In genomic region chr19:5566316-5566715, GRCm38 (mm10) we compare ENCODE assay signal across 11 mouse cellular contexts. TPM values are rescaled to one million over a fixed set of nuclear protein-coding genes. Genes with fewer than 3 reads are reported as not detected.
DNase-seq lines count a peak whose midpoint lies in the region; ATAC-seq and TF ChIP-seq lines count a peak whose summit lies in the region.
"Had no signal": no experiment of that assay in that cellular context is flagged by ENCODE, and none has a peak within 500 bp of the region (broad histone marks: within the 10 kb centered on the region; RNA-seq: fewer than 3 reads in every experiment).

No protein-coding gene starts in this region.

- TF ChIP-seq CTCF in testis, adult 2 months (IDR thresholded peaks at IDR 0.05; ENCODE audit: control insufficient read depth, insufficient read depth, insufficient replicate concordance, low read depth, low read length) = no peak

- peaks cover 29% of the 10 kb centered on the region for H3K4me1 ChIP-seq in testis, adult 2 months (ENCODE audit: control insufficient read depth, insufficient read depth, low read length)
- H3K4me1 ChIP-seq in stomach, embryonic 15.5 days = peaks cover 25% of the 10 kb centered on the region

- 68% methylated on average over 5 of the region's 5 CpGs for WGBS in stomach, embryonic 15.5 days

- no peak for TF ChIP-seq POLR2A in testis, adult 2 months (IDR thresholded peaks at IDR 0.05; ENCODE audit: control insufficient read depth, low read depth, low read length)

- H3K27me3 ChIP-seq in testis, adult 2 months (ENCODE audit: control insufficient read depth, insufficient read depth, low read length) = no peaks in the 10 kb centered on the region
- peaks cover 10% of the 10 kb centered on the region for H3K27me3 ChIP-seq in stomach, embryonic 15.5 days (replicated peaks)

- H3K4me2 ChIP-seq in stomach, embryonic 15.5 days = peak overlapping the region; percentile 99

- DNase-seq in cerebellum, adult 18-20 months = peak; percentile 6 to 8
- no peak for DNase-seq in cerebellum, adult 8-10 months
- no peak for DNase-seq in testis, postnatal 14 days (ENCODE audit: low spot score)
- peak; percentile 82 for DNase-seq in kidney, postnatal 14 days
- no peak for DNase-seq in ovary, postnatal 36 days (ENCODE audit: low spot score)
- no peak for DNase-seq in layer of hippocampus, adult 8-10 months (ENCODE audit: low spot score in 2 of 2)

- H3K4me3 ChIP-seq in testis, adult 2 months (ENCODE audit: control insufficient read depth, low read depth, low read length) = peak overlapping the region; percentile 96
- H3K4me3 ChIP-seq in stomach, embryonic 15.5 days (replicated peaks) = no peak overlapping the region; the same call in 1 of the 2 replicates

- no peak overlapping the region for H3K9ac ChIP-seq in stomach, embryonic 15.5 days

- H3K9me3 ChIP-seq in stomach, embryonic 15.5 days = no peaks in the 10 kb centered on the region

- no peaks in the 10 kb centered on the region for H3K36me3 ChIP-seq in testis, adult 2 months (ENCODE audit: control insufficient read depth, insufficient read depth, low read length)
- peaks cover 3% of the 10 kb centered on the region; the same call in 1 of the 2 replicates for H3K36me3 ChIP-seq in stomach, embryonic 15.5 days

- ATAC-seq in stomach, embryonic 15.5 days (ENCODE audit: insufficient read depth, low FRiP score, low read depth) = no peak

- H3K27ac ChIP-seq in testis, adult 2 months (ENCODE audit: control insufficient read depth, insufficient read depth, low read depth, low read length) = no peak overlapping the region; the same call in 1 of the 2 replicates
- H3K27ac ChIP-seq in stomach, embryonic 15.5 days = peak overlapping the region; percentile 97; the same call in 1 of the 2 replicates
- H3K27ac ChIP-seq: hindbrain, postnatal 0 days had no signal

RNA-seq across cellular contexts. Expression of gene Ap5b1, which starts 1.5 kb away (rescaled TPM):
- polyA plus RNA-seq in testis, adult 2 months (2012; rRNA removed) = 15.4 and 16.7 TPM in 2 replicates
- 7.1 and 8.3 TPM in 2 replicates for polyA plus RNA-seq in stomach, embryonic 15.5 days (2015; fragmentation: Nextera tagmentation; extraction: Ambion mirVana)
- total RNA-seq in layer of hippocampus, adult 8-10 months (2022) = 1 to 10 TPM; 5.8 to 8.7 (median 6.6) TPM

RNA-seq across cellular contexts. Expression of gene Ovol1, which starts 5.9 kb away (rescaled TPM):
- polyA plus RNA-seq in testis, adult 2 months (2012; rRNA removed) = 8.5 and 10.1 TPM in 2 replicates
- 14.6 and 17.8 TPM in 2 replicates for polyA plus RNA-seq in stomach, embryonic 15.5 days (2015; fragmentation: Nextera tagmentation; extraction: Ambion mirVana)
- total RNA-seq in layer of hippocampus, adult 8-10 months (2022) = not detected
- total RNA-seq: adrenal gland, adult 18-20 months; hindbrain, postnatal 0 days; liver, adult 2 months had no signal

RNA-seq across cellular contexts. Expression of gene Rnaseh2c, which starts 35.4 kb away (rescaled TPM):
- 27.3 and 36.7 TPM in 2 replicates for polyA plus RNA-seq in testis, adult 2 months (2012; rRNA removed)
- 124 and 144 TPM in 2 replicates for polyA plus RNA-seq in stomach, embryonic 15.5 days (2015; fragmentation: Nextera tagmentation; extraction: Ambion mirVana)
- total RNA-seq in layer of hippocampus, adult 8-10 months (2022) = 10 to 100 TPM; 58.8 to 96.9 (median 78.2) TPM

RNA-seq across cellular contexts. Expression of gene Kat5, which starts 43.7 kb away (rescaled TPM):
- 108 and 120 TPM in 2 replicates for polyA plus RNA-seq in testis, adult 2 months (2012; rRNA removed)
- 42.2 and 49.1 TPM in 2 replicates for polyA plus RNA-seq in stomach, embryonic 15.5 days (2015; fragmentation: Nextera tagmentation; extraction: Ambion mirVana)
- total RNA-seq in layer of hippocampus, adult 8-10 months (2022) = 100 to 1,000 TPM in 1 of 4 experiments, 10 to 100 TPM in 3; 81.5 to 105 (median 86.9) TPM

RNA-seq across cellular contexts. Expression of gene Snx32, which starts 56.0 kb away (rescaled TPM):
- polyA plus RNA-seq in testis, adult 2 months (2012; rRNA removed) = 11.0 and 12.7 TPM in 2 replicates
- polyA plus RNA-seq in stomach, embryonic 15.5 days (2015; fragmentation: Nextera tagmentation; extraction: Ambion mirVana) = 8.8 and 11.1 TPM in 2 replicates
- 10 to 100 TPM; 86.8 to 95.2 (median 88.6) TPM for total RNA-seq in layer of hippocampus, adult 8-10 months (2022)

Comparison
In these comparisons a context has a peak if more than half of its experiments do, and no peak if none do; other contexts are left out.
1. DNase-seq: peak in cerebellum, adult 18-20 months (2 of 2) and kidney, postnatal 14 days (single experiment); none in cerebellum, adult 8-10 months (single experiment), testis, postnatal 14 days (single experiment), ovary, postnatal 36 days (single experiment) and layer of hippocampus, adult 8-10 months (0 of 2).